Mouse (Mus musculus) sigmoid colon, adult 10 weeks (tissue): ENCODE data around the gene Oca2. TPM values are rescaled to one million over a fixed set of nuclear protein-coding genes. Genes with fewer than 3 reads are reported as not detected.

Experiments
- polyA plus RNA-seq: library from polyadenylated mRNA; stranded (reverse); fragments of 350-450 nt; fragmentation: Illumina TruSeq; extraction: RNeasy Lipid Tissue Mini Kit (QIAGEN cat#74804); gene quantifications from one replicate; pipeline ENCODE4 v1.2.3, GENCODE M21; 2014; ENCODE audit warnings: low read depth, low replicate concordance

Oca2 gene
- polyA plus RNA-seq = not detected

GRCm38 (mm10) chr7:56239543-56239942, at the start of gene Oca2:
Oca2 (plus strand) TSS chr7:56239760.

Other genes with a start within 250 kb of the Oca2 start
- 15.0 TPM for gene Nipa1, start 219.8 kb upstream of the Oca2 start, polyA plus RNA-seq
- 32.9 TPM for gene Herc2, start 189.6 kb upstream of the Oca2 start, polyA plus RNA-seq